Mouse (Mus musculus): ENCODE results near the gene Ppp1r12b. TPM values are rescaled to one million over a fixed set of nuclear protein-coding genes. Genes with fewer than 3 reads are reported as not detected.

Gene Ppp1r12b
- polyA plus RNA-seq (2014; fragmentation: Illumina TruSeq; extraction: RNeasy Lipid Tissue Mini Kit (QIAGEN cat#74804); ENCODE audit: low read depth, low replicate concordance): 103 TPM

DNA sequence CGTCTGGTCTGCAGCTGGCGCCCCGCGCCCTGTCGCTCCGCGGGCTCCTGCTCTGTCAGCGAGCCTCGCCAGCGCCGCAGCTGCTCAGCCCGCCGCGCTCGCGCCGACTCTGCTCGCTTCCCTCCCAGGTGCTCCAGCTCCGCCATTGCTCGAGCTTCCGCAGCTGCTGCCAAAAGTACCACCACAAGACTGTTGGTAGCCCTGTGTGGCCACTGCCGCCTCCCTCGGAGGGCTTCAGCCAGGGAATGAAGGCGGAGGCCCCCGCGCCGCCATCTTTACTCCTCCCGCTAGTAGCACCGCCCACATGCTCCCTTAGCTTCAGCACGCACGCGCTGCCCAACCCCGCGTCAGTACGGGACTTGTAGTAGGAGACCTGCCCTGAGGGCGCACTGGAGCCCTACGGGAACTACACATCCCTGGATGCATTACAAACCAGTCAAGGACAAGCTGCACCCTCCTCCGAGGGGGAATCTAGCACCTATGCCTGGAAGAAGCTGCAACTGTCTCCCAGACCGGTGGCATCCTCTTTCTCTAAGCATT, at the start of gene Ppp1r12b:
Gene Ppp1r12b (minus strand): TSS at position 306 of the 540 bp plus-strand sequence.

DNA sequence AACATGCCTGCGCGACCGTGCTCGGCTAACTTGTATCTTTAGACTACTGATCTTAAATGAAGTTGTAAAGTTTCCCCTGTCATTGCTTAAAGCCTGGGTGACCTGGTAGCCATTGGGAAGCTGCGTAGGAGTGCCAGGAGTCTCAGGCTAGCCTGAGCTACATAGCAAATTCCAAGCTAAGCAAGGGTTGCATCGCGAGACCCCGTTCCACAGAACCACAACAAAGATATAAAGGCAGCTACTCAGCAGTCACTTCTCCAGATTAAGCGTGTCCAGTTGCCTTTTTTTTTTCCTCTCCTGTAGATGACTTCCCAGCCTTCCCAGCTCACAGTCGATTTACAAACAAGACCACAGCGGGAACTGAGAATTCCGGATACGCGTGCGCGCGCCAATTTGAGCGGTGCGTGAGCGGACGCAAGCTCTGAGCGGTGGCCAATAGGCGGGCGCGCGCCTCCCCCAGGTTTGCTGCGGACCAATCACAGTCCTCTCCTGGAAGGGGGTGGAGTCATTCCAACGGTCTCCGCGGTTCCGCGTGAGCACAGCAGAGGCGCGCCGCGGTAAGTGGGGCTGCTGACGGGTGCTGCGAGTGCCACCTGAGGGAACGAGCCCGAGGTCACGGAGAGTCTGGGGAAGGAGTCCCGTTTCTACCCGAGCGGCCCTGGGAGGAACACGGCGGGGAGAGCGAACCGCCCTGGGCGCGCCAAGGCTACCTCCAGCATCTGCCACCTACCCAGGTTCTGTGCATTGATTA, 6.5 kb upstream of the Ppp1r12b start, which contains the start of gene Ube2t:
Gene Ube2t (plus strand): TSS at position 513 of the 751 bp plus-strand sequence.

Other genes with a start within 250 kb of the Ppp1r12b start
- gene Ube2t, start 6.6 kb upstream of the Ppp1r12b start, polyA plus RNA-seq (2014; fragmentation: Illumina TruSeq; extraction: RNeasy Lipid Tissue Mini Kit (QIAGEN cat#74804); ENCODE audit: low read depth, low replicate concordance): 6.2 TPM
- 24.1 TPM for gene Lgr6, start 149.3 kb upstream of the Ppp1r12b start, polyA plus RNA-seq (2014; fragmentation: Illumina TruSeq; extraction: RNeasy Lipid Tissue Mini Kit (QIAGEN cat#74804); ENCODE audit: low read depth, low replicate concordance)
- gene Ptpn7, start 176.8 kb upstream of the Ppp1r12b start, polyA plus RNA-seq (2014; fragmentation: Illumina TruSeq; extraction: RNeasy Lipid Tissue Mini Kit (QIAGEN cat#74804); ENCODE audit: low read depth, low replicate concordance): 0.86 TPM
- 28.0 TPM for gene Arl8a, start 190.9 kb upstream of the Ppp1r12b start, polyA plus RNA-seq (2014; fragmentation: Illumina TruSeq; extraction: RNeasy Lipid Tissue Mini Kit (QIAGEN cat#74804); ENCODE audit: low read depth, low replicate concordance)
- gene Gpr37l1, start 211.7 kb upstream of the Ppp1r12b start, polyA plus RNA-seq (2014; fragmentation: Illumina TruSeq; extraction: RNeasy Lipid Tissue Mini Kit (QIAGEN cat#74804); ENCODE audit: low read depth, low replicate concordance): 1.2 TPM